Mouse (Mus musculus) B cell, adult 2 months (primary cell): ENCODE measurements around the gene Galnt14.

Source experiments
- DNase-seq, 2 experiments: peaks; one replicate each; pipeline ENCODE4 v3.0.0; 2022

Gene Galnt14

GRCm38 (mm10) chr17:73489519-73489918 is 220.7 kb downstream of the Galnt14 start:
- no peak for DNase-seq

- DNase-seq = peak; percentile 30 to 36
Observed at GRCm38 (mm10) chr17:73487792-73488191, 222.5 kb downstream of the Galnt14 start.

GRCm38 (mm10) chr17:73487380-73487779 is 222.9 kb downstream of the Galnt14 start:
- DNase-seq = no peak

- DNase-seq = no peak
Observed at GRCm38 (mm10) chr17:73477096-73478076, 232.9 kb downstream of the Galnt14 start.

GRCm38 (mm10) chr17:73474371-73474770 is 235.9 kb downstream of the Galnt14 start:
- no peak for DNase-seq

- DNase-seq = no peak
Observed at GRCm38 (mm10) chr17:73473012-73473411, 237.2 kb downstream of the Galnt14 start.

- DNase-seq = no peak
Observed at GRCm38 (mm10) chr17:73460874-73461273, 249.4 kb downstream of the Galnt14 start.

- no peak for DNase-seq
Observed at GRCm38 (mm10) chr17:73458741-73459140, 251.5 kb downstream of the Galnt14 start.

- no peak for DNase-seq
Observed at GRCm38 (mm10) chr17:73456551-73456950, 253.7 kb downstream of the Galnt14 start.

GRCm38 (mm10) chr17:73453646-73454045 is 256.6 kb downstream of the Galnt14 start:
- DNase-seq = no peak

- no peak for DNase-seq
Observed at GRCm38 (mm10) chr17:73452151-73452760, 258.0 kb downstream of the Galnt14 start.

- no peak for DNase-seq
Observed at GRCm38 (mm10) chr17:73449104-73449503, 261.1 kb downstream of the Galnt14 start.
